Mouse (Mus musculus): ENCODE measurements around the gene Ccnk.

DNA sequence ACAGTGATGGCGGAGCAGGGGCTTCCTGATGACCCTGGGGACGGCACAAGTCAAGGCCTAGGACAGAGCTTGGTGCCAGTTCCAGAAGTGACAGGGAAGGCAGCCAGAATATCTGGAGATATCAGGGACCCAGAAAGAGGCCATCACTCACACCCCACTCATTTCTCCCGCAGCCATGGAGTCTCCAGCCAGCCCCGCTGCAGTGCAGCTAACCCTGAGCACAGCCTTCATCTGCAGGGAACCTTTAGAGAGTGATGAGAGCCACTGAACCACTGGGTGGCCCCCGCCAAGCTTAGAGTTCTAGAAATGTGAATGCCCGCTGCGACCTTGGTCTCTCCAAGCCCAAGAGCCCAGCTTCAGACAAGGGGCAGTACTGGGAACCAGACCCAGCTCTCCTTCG, 69.6 kb downstream of the Ccnk start:
- TF ChIP-seq CTCF (IDR thresholded peaks at IDR 0.05; ENCODE audit: extremely low read depth, insufficient read depth, insufficient read length, insufficient replicate concordance) (no peak), POLR2A (IDR thresholded peaks at IDR 0.05; ENCODE audit: low read depth, low read length) (no peak)
